Mouse (Mus musculus): ENCODE results near the gene Ubxn10. TPM values are rescaled to one million over a fixed set of nuclear protein-coding genes. Genes with fewer than 3 reads are reported as not detected.

Gene Ubxn10
- total RNA-seq (2021), result 1 to 10 TPM in 1 of 2 experiments, under 1 TPM in 1; 0.93 to 1.7 TPM
- long read RNA-seq, experiment 1, result 0 reads
- long read RNA-seq, experiment 2, partial matches to known transcripts, result 0 of 2 reads
- long read RNA-seq, experiment 2, other reads (novel, unspliced or antisense), result 1 of 2 reads

GRCm38 (mm10) chr4:138737031-138737430 lies at the start of gene Ubxn10:
Gene Ubxn10, minus strand, starts transcription at chr4:138737167.
- no peak for DNase-seq
- intact Hi-C loops (cut with DNase I), result no loop called here

GRCm38 (mm10) chr4:138786141-138786540 lies 49.2 kb upstream of the Ubxn10 start:
- peak in 1 of 2 experiments; percentile 26 for DNase-seq
- intact Hi-C loops (cut with DNase I), result no loop called here

- intact Hi-C loops (cut with DNase I), result no loop called here
- DNase-seq, result no peak
These were observed 48.8 kb upstream of the Ubxn10 start for GRCm38 (mm10) chr4:138785721-138786120.

GRCm38 (mm10) chr4:138782098-138782497 lies 45.1 kb upstream of the Ubxn10 start:
- DNase-seq, result no peak
- intact Hi-C loops (cut with DNase I), result no loop called here

- intact Hi-C loops (cut with DNase I), result no loop called here
- DNase-seq, result no peak
These were observed 43.3 kb upstream of the Ubxn10 start for GRCm38 (mm10) chr4:138780300-138780699.

- intact Hi-C loops (cut with DNase I), result no loop called here
- no peak for DNase-seq
These were observed 40.7 kb upstream of the Ubxn10 start for GRCm38 (mm10) chr4:138777417-138778407.

GRCm38 (mm10) chr4:138775435-138775834 lies 38.5 kb upstream of the Ubxn10 start, which contains the start of gene Pla2g2d:
Gene Pla2g2d, plus strand, starts transcription at chr4:138775735.
- intact Hi-C loops (cut with DNase I), result no loop called here
- no peak for DNase-seq

GRCm38 (mm10) chr4:138772386-138772785 lies 35.4 kb upstream of the Ubxn10 start:
- intact Hi-C loops (cut with DNase I), result no loop called here

GRCm38 (mm10) chr4:138771970-138772369 lies 35.0 kb upstream of the Ubxn10 start:
- intact Hi-C loops (cut with DNase I), result no loop called here
- no peak for DNase-seq

More at GRCm38 (mm10) chr4:138772386-138772785, 35.4 kb upstream of the Ubxn10 start:
- DNase-seq, result no peak

GRCm38 (mm10) chr4:138762266-138762665 lies 25.3 kb upstream of the Ubxn10 start:
- intact Hi-C loops (cut with DNase I), result no loop called here
- no peak for DNase-seq

GRCm38 (mm10) chr4:138757416-138757815 lies 20.4 kb upstream of the Ubxn10 start, which contains the start of gene Pla2g2f:
Gene Pla2g2f, minus strand, starts transcription at chr4:138757626.
- DNase-seq, result no peak
- intact Hi-C loops (cut with DNase I), result no loop called here

- intact Hi-C loops (cut with DNase I), result no loop called here
- no peak for DNase-seq
These were observed 19.0 kb upstream of the Ubxn10 start for GRCm38 (mm10) chr4:138755983-138756382.

- intact Hi-C loops (cut with DNase I), result no loop called here
- no peak for DNase-seq
These were observed 18.5 kb upstream of the Ubxn10 start for GRCm38 (mm10) chr4:138755439-138755838.

- intact Hi-C loops (cut with DNase I), result no loop called here
- no peak for DNase-seq
These were observed 17.5 kb upstream of the Ubxn10 start for GRCm38 (mm10) chr4:138754432-138754831.

GRCm38 (mm10) chr4:138753608-138754007 lies 16.6 kb upstream of the Ubxn10 start:
- intact Hi-C loops (cut with DNase I), result no loop called here
- no peak for DNase-seq

GRCm38 (mm10) chr4:138752603-138753002 lies 15.6 kb upstream of the Ubxn10 start:
- intact Hi-C loops (cut with DNase I), result no loop called here
- no peak for DNase-seq

GRCm38 (mm10) chr4:138748369-138749072 lies 11.6 kb upstream of the Ubxn10 start:
- DNase-seq, result peak; percentile 34 to 59
- intact Hi-C loops (cut with DNase I), result loop anchor here (1.0 to 2.0 kb wide), 3 partner anchors 40 to 103 kb away; no protein-coding TSS in a partner anchor

- intact Hi-C loops (cut with DNase I), result loop anchor here (1.0 to 2.0 kb wide), 3 partner anchors 39 to 103 kb away; no protein-coding TSS in a partner anchor
These were observed 10.9 kb upstream of the Ubxn10 start for GRCm38 (mm10) chr4:138747851-138748250.

GRCm38 (mm10) chr4:138746866-138747265 lies 9.9 kb upstream of the Ubxn10 start:
- intact Hi-C loops (cut with DNase I), result no loop called here
- DNase-seq, result no peak

More at GRCm38 (mm10) chr4:138747851-138748250, 10.9 kb upstream of the Ubxn10 start:
- DNase-seq, result no peak

- DNase-seq, result no peak
- intact Hi-C loops (cut with DNase I), result no loop called here
These were observed 8.9 kb upstream of the Ubxn10 start for GRCm38 (mm10) chr4:138745884-138746283.

Data from heart, postnatal 14 days (tissue).